Mouse (Mus musculus) midbrain, embryonic 12.5 days (tissue): Measurements from ENCODE around the gene Add3. TPM values are rescaled to one million over a fixed set of nuclear protein-coding genes. Genes with fewer than 3 reads are reported as not detected.
"Not testable (repeated sequence)": the region's sequence is repeated elsewhere in the genome, so short reads cannot be mapped to it uniquely, and the experiment has no call there.

ENCODE experiments used
- ATAC-seq: fragments of 200-750 bp; cut with Nextera tagmentation; 2 replicates; pipeline ENCODE4 v1.8.0; 2017; ENCODE audit warnings: low read depth, moderate TSS enrichment, moderate library complexity; ENCODE audit not compliant: low FRiP score
- H3K27ac ChIP-seq: fragments of 300-500 bp; sonication (generic); replicated peaks from 2 replicates; pipeline ENCODE4 v1.5.1; 2016; ENCODE audit warnings: mild to moderate bottlenecking
- H3K27me3 ChIP-seq: fragments of 300-500 bp; sonication (generic); 2 replicates; pipeline ENCODE4 v1.6.1; 2016; ENCODE audit warnings: mild to moderate bottlenecking
- H3K36me3 ChIP-seq: fragments of 300-500 bp; sonication (generic); 2 replicates; pipeline ENCODE4 v1.6.1; 2016
- H3K4me1 ChIP-seq: fragments of 300-500 bp; sonication (generic); 2 replicates; pipeline ENCODE4 v1.6.1; 2016
- H3K4me2 ChIP-seq: fragments of 300-500 bp; sonication (generic); replicated peaks from 2 replicates; pipeline ENCODE4 v1.6.1; 2016; ENCODE audit warnings: mild to moderate bottlenecking, moderate library complexity
- H3K4me3 ChIP-seq: fragments of 300-500 bp; sonication (generic); 2 replicates; pipeline ENCODE4 v1.5.1; 2016; ENCODE audit warnings: mild to moderate bottlenecking
- H3K9ac ChIP-seq: fragments of 300-500 bp; sonication (generic); replicated peaks from 2 replicates; pipeline ENCODE4 v1.6.1; 2016; ENCODE audit warnings: mild to moderate bottlenecking, moderate library complexity
- H3K9me3 ChIP-seq: fragments of 300-500 bp; sonication (generic); 2 replicates; pipeline ENCODE4 v1.6.1; 2016; ENCODE audit warnings: mild to moderate bottlenecking
- WGBS: fragments of 180-500 bp; shearing (Covaris S2); methylation state at CpG from one replicate; pipeline ENCODE4 v1.1.7; 2016; 5-methylcytosine and 5-hydroxymethylcytosine counted together
- polyA plus RNA-seq: library from polyadenylated mRNA; unstranded; fragments of >200 nt; fragmentation: Nextera tagmentation; extraction: Ambion mirVana; gene quantifications from 2 replicates; pipeline ENCODE4 v1.2.1, GENCODE M21; 2016

Add3 gene
- polyA plus RNA-seq, 1 experiment from 2014 or later = 47.5 TPM

GRCm38 (mm10) chr19:53202116-53202515 lies 61.9 kb downstream of the Add3 start:
- no peak for ATAC-seq
- no peak overlapping the region for H3K9ac ChIP-seq
- whole genome bisulfite sequencing = 91% methylated on average over 1 of the region's 1 CpGs

GRCm38 (mm10) chr19:53206986-53207385 lies 66.7 kb downstream of the Add3 start:
- Histone ChIP-seq H3K9me3 (no peaks in the 10 kb centered on the region), H3K4me3 (no peak overlapping the region), H3K27ac (no peak overlapping the region), H3K4me1 (no peaks in the 10 kb centered on the region), H3K27me3 (no peaks in the 10 kb centered on the region), H3K36me3 (no peaks in the 10 kb centered on the region), H3K4me2 (no peak overlapping the region), H3K9ac (no peak overlapping the region)
- no peak for ATAC-seq
- WGBS = 95% methylated on average over 2 of the region's 2 CpGs

More at GRCm38 (mm10) chr19:53202116-53202515, 61.9 kb downstream of the Add3 start:
- Histone ChIP-seq H3K4me3 (no peak overlapping the region), H3K9me3 (no peaks in the 10 kb centered on the region), H3K27me3 (no peaks in the 10 kb centered on the region), H3K4me2 (no peak overlapping the region), H3K36me3 (no peaks in the 10 kb centered on the region), H3K4me1 (no peaks in the 10 kb centered on the region), H3K27ac (no peak overlapping the region)

DNA sequence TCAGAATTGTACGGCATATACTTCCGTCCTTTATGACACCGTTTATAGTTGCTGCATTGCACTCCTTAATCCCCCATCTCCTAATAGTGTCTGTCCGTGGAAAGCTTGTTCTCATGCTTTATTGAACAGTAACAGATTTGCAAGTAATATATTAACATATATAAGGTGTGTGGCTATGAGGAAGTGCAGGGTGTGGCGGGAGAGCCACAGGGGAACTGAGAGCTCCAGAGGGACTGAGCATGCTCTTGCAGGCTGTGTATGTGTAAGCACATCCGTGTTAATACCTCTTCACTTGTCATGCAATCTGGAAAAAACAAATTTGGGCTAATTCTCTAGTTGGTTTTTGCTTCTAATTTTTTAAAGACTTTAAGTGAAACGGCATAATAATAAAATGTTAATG lies 68.6 kb downstream of the Add3 start:
- 89% methylated on average over 7 of the region's 7 CpGs for WGBS
- Histone ChIP-seq H3K27ac (no peak overlapping the region), H3K4me1 (no peaks in the 10 kb centered on the region)

GRCm38 (mm10) chr19:53210251-53210650 lies 70.0 kb downstream of the Add3 start:
- Histone ChIP-seq H3K4me3 (no peak overlapping the region), H3K9me3 (no peaks in the 10 kb centered on the region), H3K4me2 (no peak overlapping the region), H3K4me1 (no peaks in the 10 kb centered on the region), H3K9ac (no peak overlapping the region), H3K36me3 (no peaks in the 10 kb centered on the region), H3K27me3 (no peaks in the 10 kb centered on the region), H3K27ac (no peak overlapping the region)
- ATAC-seq = no peak
- 85% methylated on average over 2 of the region's 2 CpGs for whole genome bisulfite sequencing

More for the DNA sequence above, 68.6 kb downstream of the Add3 start:
- Histone ChIP-seq H3K9ac (no peak overlapping the region), H3K27me3 (no peaks in the 10 kb centered on the region), H3K4me3 (no peak overlapping the region), H3K36me3 (no peaks in the 10 kb centered on the region), H3K9me3 (no peaks in the 10 kb centered on the region), H3K4me2 (no peak overlapping the region)
- no peak for ATAC-seq

DNA sequence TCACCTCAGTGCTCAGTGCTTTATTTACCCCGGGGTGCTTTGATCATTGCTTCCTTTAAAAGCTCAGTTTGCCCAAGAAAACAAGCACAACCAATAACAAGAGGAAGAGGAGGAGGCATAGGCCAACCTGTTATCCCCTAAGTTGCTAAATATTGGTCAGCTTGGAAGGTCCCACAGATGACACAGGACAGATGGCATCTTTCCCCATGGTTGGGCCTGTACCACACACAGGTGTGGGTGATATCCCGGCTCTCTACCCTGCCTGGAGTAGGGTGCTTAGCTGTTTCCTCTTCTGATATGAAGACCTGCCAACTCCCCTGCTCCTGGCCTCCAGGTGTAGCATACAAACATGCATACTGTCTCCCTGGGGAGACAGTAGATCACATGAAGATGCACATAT lies 75.1 kb downstream of the Add3 start:
- ATAC-seq = no peak
- H3K9ac ChIP-seq = no peak overlapping the region
- 91% methylated on average over 2 of the region's 2 CpGs for WGBS
- H3K36me3 ChIP-seq = no peaks in the 10 kb centered on the region
- no peaks in the 10 kb centered on the region for H3K9me3 ChIP-seq
- no peak overlapping the region for H3K4me2 ChIP-seq
- H3K4me3 ChIP-seq = no peak overlapping the region
- H3K27ac ChIP-seq = no peak overlapping the region
- H3K4me1 ChIP-seq = no peaks in the 10 kb centered on the region
- no peaks in the 10 kb centered on the region for H3K27me3 ChIP-seq

DNA sequence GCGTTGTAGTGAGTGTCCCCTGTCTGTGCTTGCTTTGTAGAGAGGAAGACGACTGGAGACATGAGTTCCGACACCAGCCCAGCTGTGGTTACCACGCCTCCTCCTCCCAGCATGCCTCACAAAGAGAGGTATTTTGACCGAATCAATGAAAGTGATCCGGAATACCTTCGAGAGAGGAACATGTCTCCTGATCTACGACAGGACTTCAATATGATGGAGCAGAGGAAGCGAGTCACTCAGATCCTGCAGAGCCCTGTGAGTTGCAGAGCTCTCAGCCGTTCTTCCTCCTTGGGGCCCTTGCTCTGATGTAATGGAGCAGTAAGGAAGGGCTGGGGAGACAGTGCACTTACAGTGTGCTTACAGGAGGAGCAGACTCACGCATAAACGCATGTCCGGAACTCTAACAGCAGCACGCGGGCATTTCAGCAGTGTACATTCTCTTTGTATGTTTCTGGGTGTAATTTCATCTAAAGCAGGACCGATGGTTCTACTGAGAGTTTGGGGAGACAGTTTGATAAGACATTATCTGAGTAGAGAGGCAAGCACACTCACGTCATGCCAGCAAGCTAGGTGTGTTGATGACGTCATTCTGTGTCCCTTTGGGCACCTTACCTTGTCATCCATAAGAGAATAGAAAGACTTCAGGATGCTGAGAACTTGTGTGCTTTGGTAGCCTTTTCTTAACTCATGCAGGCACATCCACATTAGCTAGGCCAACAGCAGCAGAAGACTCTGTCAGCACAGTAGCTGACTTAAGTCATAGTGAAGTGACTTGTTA lies 76.7 kb downstream of the Add3 start:
- 91% methylated on average over 18 of the region's 18 CpGs for WGBS

GRCm38 (mm10) chr19:53217837-53218236 lies 77.6 kb downstream of the Add3 start:
- Histone ChIP-seq H3K9me3 (no peaks in the 10 kb centered on the region), H3K27ac (no peak overlapping the region), H3K9ac (no peak overlapping the region), H3K4me3 (no peak overlapping the region), H3K4me2 (no peak overlapping the region), H3K27me3 (no peaks in the 10 kb centered on the region), H3K36me3 (no peaks in the 10 kb centered on the region), H3K4me1 (no peaks in the 10 kb centered on the region)
- 93% methylated on average over 8 of the region's 8 CpGs for WGBS
- no peak for ATAC-seq

More for the DNA sequence above, 76.7 kb downstream of the Add3 start:
- Histone ChIP-seq H3K27me3 (no peaks in the 10 kb centered on the region), H3K4me3 (no peak overlapping the region), H3K9me3 (no peaks in the 10 kb centered on the region), H3K4me1 (no peaks in the 10 kb centered on the region), H3K27ac (no peak overlapping the region), H3K36me3 (no peaks in the 10 kb centered on the region), H3K9ac (no peak overlapping the region), H3K4me2 (no peak overlapping the region)
- ATAC-seq = no peak

- ATAC-seq = no peak
- Histone ChIP-seq H3K4me1 (no peaks in the 10 kb centered on the region), H3K4me2 (no peak overlapping the region), H3K4me3 (no peak overlapping the region), H3K27ac (no peak overlapping the region), H3K27me3 (no peaks in the 10 kb centered on the region), H3K9ac (no peak overlapping the region), H3K36me3 (no peaks in the 10 kb centered on the region), H3K9me3 (no peaks in the 10 kb centered on the region)
- 73% methylated on average over 3 of the region's 3 CpGs for WGBS
Measured at GRCm38 (mm10) chr19:53219305-53219704, 79.1 kb downstream of the Add3 start.

DNA sequence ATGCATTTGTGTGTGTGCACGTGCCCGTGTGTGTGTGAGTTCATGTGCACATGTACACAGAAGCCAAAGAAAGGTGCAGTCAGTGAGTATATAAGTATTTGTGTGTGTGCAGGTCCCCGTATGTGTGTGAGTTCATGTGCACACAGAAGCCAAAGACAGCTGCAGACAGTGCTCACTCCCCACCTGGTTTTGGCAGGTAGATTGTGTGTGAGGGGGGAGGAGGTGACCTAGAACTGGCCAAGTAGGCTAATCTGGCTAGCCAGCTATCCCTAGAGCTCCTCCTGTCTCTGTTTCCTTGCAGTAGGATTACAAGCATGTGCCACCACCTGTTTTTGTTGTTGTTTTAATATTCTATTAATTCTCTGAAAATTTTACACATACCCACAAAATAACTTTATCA lies 80.9 kb downstream of the Add3 start:
- Histone ChIP-seq H3K4me3 (no peak overlapping the region), H3K27me3 (no peaks in the 10 kb centered on the region), H3K36me3 (no peaks in the 10 kb centered on the region), H3K9me3 (no peaks in the 10 kb centered on the region), H3K4me2 (no peak overlapping the region), H3K9ac (no peak overlapping the region), H3K27ac (no peak overlapping the region), H3K4me1 (no peaks in the 10 kb centered on the region)
- ATAC-seq = no peak
- 95% methylated on average over 3 of the region's 3 CpGs for WGBS

DNA sequence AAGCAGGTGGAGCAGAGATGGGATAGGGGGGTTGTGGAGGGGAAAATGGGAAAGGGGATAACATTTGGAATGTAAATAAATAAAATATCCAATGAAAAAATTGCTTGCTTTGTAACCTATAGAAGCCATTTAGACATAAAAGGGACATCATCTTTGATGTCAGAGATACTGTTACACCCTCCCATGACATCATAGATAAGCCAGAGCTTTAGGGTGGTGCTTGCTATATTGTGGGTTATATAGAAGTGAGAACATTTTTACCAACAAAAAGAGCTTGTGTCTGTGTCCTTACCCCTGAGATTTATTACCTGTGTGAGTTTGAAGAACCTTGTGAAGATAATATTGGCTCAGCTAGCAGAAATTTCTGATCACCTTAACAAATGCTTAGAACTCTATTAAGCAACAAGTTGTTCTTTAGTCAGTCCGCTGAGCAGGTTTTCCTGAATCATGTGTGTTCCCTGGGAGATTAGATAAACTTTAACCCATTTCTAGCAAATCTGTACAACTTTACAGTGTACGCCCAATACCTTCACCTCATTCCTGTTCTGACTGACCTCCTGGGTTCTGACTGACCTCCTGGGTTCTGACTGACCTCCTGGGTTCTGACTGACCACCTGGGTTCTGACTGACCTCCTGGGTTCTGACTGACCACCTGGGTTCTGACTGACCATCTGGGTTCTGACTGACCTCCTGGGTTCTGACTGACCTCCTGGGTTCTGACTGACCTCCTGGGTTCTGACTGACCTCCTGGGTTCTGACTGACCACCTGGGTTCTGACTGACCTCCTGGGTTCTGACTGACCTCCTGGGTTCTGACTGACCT lies 85.2 kb downstream of the Add3 start:
- H3K27ac ChIP-seq, H3K4me3 ChIP-seq, H3K4me2 ChIP-seq, H3K4me1 ChIP-seq, H3K27me3 ChIP-seq, H3K9ac ChIP-seq, H3K9me3 ChIP-seq, ATAC-seq, H3K36me3 ChIP-seq: not testable (repeated sequence)
- WGBS = 90% methylated on average over 2 of the region's 2 CpGs

DNA sequence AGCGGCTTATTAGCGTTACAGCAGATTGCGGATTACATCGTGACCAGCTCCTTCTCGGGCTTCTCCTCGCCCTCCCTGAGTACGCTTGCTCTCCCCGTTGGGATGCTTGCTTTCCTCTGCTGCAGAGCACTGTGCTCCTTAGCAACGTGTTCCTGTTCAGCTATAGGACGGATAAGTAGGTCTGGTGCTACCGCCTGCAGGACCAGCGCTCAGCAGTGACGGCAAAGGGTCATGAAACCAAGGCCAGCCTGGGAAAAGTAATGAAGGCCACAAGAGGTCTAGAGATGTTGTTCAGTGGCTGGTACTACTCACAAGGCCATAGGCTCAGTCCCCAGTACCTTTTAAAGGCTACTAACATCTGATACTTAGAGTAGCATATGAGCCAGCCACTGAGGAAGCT lies 86.4 kb downstream of the Add3 start:
- Histone ChIP-seq H3K9ac (no peak overlapping the region), H3K4me3 (no peak overlapping the region)

DNA sequence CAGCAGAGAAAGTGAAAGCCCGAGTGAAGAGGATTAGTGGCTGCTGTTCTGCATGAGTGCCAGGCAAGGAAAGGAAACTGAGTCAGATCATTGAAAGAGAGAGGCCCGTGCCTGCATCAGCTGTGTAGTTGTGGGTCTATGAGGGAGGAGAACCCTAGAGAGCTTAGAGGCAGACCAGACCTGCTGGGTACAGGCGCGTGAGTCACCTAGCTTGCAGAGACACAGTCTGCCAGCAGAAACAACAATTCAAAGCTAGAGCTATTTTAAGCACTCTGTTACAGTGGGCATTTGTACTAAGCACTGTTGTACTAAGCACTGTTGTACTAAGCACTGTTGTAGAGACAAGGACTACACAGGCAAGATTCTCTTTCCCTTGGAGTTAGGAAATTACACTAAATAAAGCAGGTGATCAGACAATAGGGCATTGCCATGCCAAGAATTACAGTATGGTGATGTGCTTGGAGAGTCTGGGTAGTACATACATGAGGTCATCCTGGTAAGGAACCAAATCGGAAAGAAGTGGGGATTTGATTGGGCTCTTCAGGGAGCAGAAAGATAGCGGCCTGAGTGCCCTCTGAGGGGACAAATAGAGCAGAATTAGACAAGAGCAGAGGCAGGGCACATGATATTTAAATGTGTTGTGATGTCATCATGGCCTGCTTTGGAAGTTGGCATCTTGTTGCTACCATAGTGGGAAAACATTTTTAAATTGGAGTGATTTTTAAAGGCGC lies 88.0 kb downstream of the Add3 start:
- Histone ChIP-seq H3K9ac (no peak overlapping the region), H3K4me2 (no peak overlapping the region), H3K4me1 (no peaks in the 10 kb centered on the region), H3K27me3 (no peaks in the 10 kb centered on the region), H3K27ac (no peak overlapping the region), H3K9me3 (no peaks in the 10 kb centered on the region), H3K4me3 (no peak overlapping the region), H3K36me3 (peaks cover 13% of the 10 kb centered on the region; the same call in 1 of the 2 replicates)
- ATAC-seq = no peak
- 80% methylated on average over 7 of the region's 7 CpGs for WGBS

More for the DNA sequence above, 86.4 kb downstream of the Add3 start:
- Histone ChIP-seq H3K27me3 (no peaks in the 10 kb centered on the region), H3K27ac (no peak overlapping the region), H3K4me1 (no peaks in the 10 kb centered on the region), H3K36me3 (peaks cover 9% of the 10 kb centered on the region; the same call in 1 of the 2 replicates), H3K4me2 (no peak overlapping the region), H3K9me3 (no peaks in the 10 kb centered on the region)
- 86% methylated on average over 13 of the region's 13 CpGs for WGBS
- ATAC-seq = no peak
